Mouse (Mus musculus) myocyte (in vitro differentiated cells): ENCODE results near the gene Zbtb43.

ENCODE experiments used
- MAX ChIP-seq: IDR thresholded peaks from one replicate; pipeline ENCODE4 v1.6.1; 2011; ENCODE audit warnings: low read depth, mild to moderate bottlenecking, control low read depth
- POLR2AphosphoS2 ChIP-seq: IDR thresholded peaks from one replicate; pipeline ENCODE4 v1.6.1; 2011; ENCODE audit warnings: low read depth, control low read depth; ENCODE audit not compliant: insufficient read length
- SRF ChIP-seq: IDR thresholded peaks from one replicate; pipeline ENCODE4 v1.6.1; 2011; ENCODE audit warnings: low read depth; ENCODE audit not compliant: control insufficient read depth, insufficient read length

GRCm38 (mm10) chr2:33403511-33404003 is 64.8 kb downstream of the Zbtb43 start:
- no peak for TF ChIP-seq MAX
- no peak for TF ChIP-seq SRF
- no peak for TF ChIP-seq POLR2AphosphoS2
